Mouse (Mus musculus) limb, embryonic 11.5 days (tissue): ENCODE data around the gene Sec61a1. TPM values are rescaled to one million over a fixed set of nuclear protein-coding genes. Genes with fewer than 3 reads are reported as not detected.

Source experiments
- ATAC-seq: fragments of 200-750 bp; cut with Nextera tagmentation; 2 replicates; pipeline ENCODE4 v1.8.0; 2017; ENCODE audit warnings: low read depth; ENCODE audit not compliant: insufficient number of reproducible peaks, low FRiP score, low TSS enrichment
- DNase-seq: peaks from one replicate; pipeline ENCODE4 v3.0.0-alpha.2; 2015; ENCODE audit warnings: low spot score
- H3K27ac ChIP-seq: fragments of 300-500 bp; sonication (generic); replicated peaks from 2 replicates; pipeline ENCODE4 v1.5.1; 2014; ENCODE audit warnings: low read depth, mild to moderate bottlenecking, low read length
- H3K27me3 ChIP-seq: fragments of 300-500 bp; sonication (generic); 2 replicates; pipeline ENCODE4 v1.6.1; 2014; ENCODE audit warnings: mild to moderate bottlenecking, low read length, mixed read lengths; ENCODE audit not compliant: control insufficient read depth, insufficient read depth
- H3K36me3 ChIP-seq: fragments of 300-500 bp; sonication (generic); 2 replicates; pipeline ENCODE4 v1.6.1; 2014; ENCODE audit warnings: mild to moderate bottlenecking, low read length, moderate library complexity, mixed read lengths; ENCODE audit not compliant: control insufficient read depth, insufficient read depth
- H3K4me1 ChIP-seq: fragments of 300-500 bp; sonication (generic); 2 replicates; pipeline ENCODE4 v1.6.1; 2014; ENCODE audit warnings: low read length, mixed read lengths; ENCODE audit not compliant: control insufficient read depth, insufficient read depth
- H3K4me2 ChIP-seq: fragments of 300-500 bp; sonication (generic); 2 replicates; pipeline ENCODE4 v1.6.1; 2014; ENCODE audit warnings: low read depth, mild to moderate bottlenecking, moderate library complexity; ENCODE audit not compliant: severe bottlenecking
- H3K4me3 ChIP-seq: fragments of 300-500 bp; sonication (generic); 2 replicates; pipeline ENCODE4 v1.5.1; 2014; ENCODE audit warnings: low read depth, low read length
- H3K9ac ChIP-seq: fragments of 300-500 bp; sonication (generic); 2 replicates; pipeline ENCODE4 v1.6.1; 2014; ENCODE audit warnings: mild to moderate bottlenecking, low read length
- H3K9me3 ChIP-seq: fragments of 300-500 bp; sonication (generic); 2 replicates; pipeline ENCODE4 v1.6.1; 2016; ENCODE audit warnings: low read length; ENCODE audit not compliant: control insufficient read depth
- WGBS: fragments of 180-500 bp; shearing (Covaris S2); extraction: QIAGEN DNeasy Blood & Tissue Kit; methylation state at CpG from one replicate; pipeline ENCODE4 v1.1.7; 2014; 5-methylcytosine and 5-hydroxymethylcytosine counted together
- polyA plus RNA-seq: library from polyadenylated mRNA; unstranded; fragments of >200 nt; fragmentation: Nextera tagmentation; extraction: Ambion mirVana; gene quantifications from 2 replicates; pipeline ENCODE4 v1.2.1, GENCODE M21; 2014

Gene Sec61a1
- polyA plus RNA-seq, 1 experiment from 2014 or later: 191 TPM

- H3K9me3 ChIP-seq: no peaks in the 10 kb centered on the region
- no peaks in the 10 kb centered on the region for H3K36me3 ChIP-seq
- no peak overlapping the region for H3K4me2 ChIP-seq
- no peak overlapping the region for H3K27ac ChIP-seq
- ATAC-seq: no peak
- WGBS: 95% methylated on average over 3 of the region's 3 CpGs
- H3K4me1 ChIP-seq: peaks cover 5% of the 10 kb centered on the region; the same call in 1 of the 2 replicates
- no peaks in the 10 kb centered on the region for H3K27me3 ChIP-seq
- no peak for DNase-seq
- H3K9ac ChIP-seq: no peak overlapping the region
- no peak overlapping the region for H3K4me3 ChIP-seq
Observed at GRCm38 (mm10) chr6:88523451-88523850, 4.7 kb upstream of the Sec61a1 start.

DNA sequence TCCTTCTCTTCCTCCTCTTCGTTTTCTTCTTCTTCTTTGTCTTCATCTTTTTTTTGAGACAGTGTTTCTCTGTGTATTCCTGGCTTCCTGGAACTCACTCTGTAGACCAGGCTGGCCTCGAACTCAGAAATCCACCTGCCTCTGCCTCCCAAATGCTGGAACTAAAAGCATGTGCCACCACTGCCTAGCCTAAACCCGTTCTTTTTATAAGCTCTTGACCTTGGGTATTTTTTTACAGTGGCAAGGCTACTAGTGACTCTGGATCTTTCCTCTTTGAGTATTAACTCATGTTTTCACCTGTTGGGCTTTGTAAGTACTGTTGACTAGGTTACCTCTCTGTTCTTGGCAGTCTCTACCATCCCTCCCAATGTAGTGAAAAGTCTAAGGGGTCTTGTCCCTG lies 4.3 kb upstream of the Sec61a1 start:
- H3K27me3 ChIP-seq: no peaks in the 10 kb centered on the region
- DNase-seq (no peak), ATAC-seq (no peak)
- no peak overlapping the region for H3K9ac ChIP-seq
- H3K36me3 ChIP-seq: no peaks in the 10 kb centered on the region
- H3K4me1 ChIP-seq: peaks cover 5% of the 10 kb centered on the region; the same call in 1 of the 2 replicates
- H3K27ac ChIP-seq: no peak overlapping the region
- H3K4me2 ChIP-seq: no peak overlapping the region
- WGBS: 76% methylated on average over 3 of the region's 3 CpGs
- H3K9me3 ChIP-seq: no peaks in the 10 kb centered on the region
- H3K4me3 ChIP-seq: no peak overlapping the region

DNA sequence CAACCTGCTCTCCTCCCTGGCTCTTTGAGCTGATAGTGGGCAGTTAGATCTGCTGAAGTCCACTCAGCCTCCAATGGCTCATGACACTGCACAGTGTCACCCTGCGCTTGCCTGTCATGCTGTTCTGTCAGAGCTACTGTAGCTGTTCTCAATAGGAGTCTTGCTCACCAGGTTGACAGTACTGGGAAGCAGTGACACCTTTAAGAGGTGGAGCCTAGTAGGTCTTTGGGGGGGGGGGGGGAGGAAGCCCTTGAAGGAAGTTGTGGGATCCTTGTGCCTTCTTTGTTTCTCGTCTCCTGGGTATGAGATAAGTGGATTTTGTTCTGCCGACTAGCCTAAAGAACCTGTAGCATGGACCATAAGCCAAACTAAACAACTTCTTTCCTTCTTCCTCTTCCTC lies 3.9 kb upstream of the Sec61a1 start:
- Histone ChIP-seq H3K9me3 (no peaks in the 10 kb centered on the region), H3K4me3 (no peak overlapping the region), H3K4me1 (peaks cover 5% of the 10 kb centered on the region; the same call in 1 of the 2 replicates), H3K4me2 (no peak overlapping the region), H3K36me3 (no peaks in the 10 kb centered on the region), H3K27ac (no peak overlapping the region), H3K27me3 (no peaks in the 10 kb centered on the region), H3K9ac (no peak overlapping the region)
- ATAC-seq (no peak), DNase-seq (no peak)
- WGBS: 72% methylated on average over 3 of the region's 3 CpGs

DNA sequence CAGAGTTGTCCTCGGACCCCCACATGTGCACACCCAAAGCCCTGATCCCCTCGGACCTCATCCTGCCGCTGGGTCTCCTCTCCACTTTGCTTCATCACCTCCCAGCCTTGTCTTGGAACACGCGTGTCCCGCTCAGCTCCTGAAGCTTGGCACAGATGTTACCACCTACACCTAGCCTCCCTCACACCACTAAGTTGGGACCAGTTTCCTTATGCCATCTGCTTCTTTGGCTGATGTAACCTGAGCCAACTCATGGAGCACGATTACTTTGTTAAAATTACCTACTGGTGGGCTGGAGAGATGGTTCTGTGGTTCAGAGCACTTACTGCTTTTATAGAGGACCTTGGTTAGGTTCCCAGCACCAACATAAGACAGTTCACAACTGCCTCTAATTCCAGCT lies 3.1 kb upstream of the Sec61a1 start:
- Histone ChIP-seq H3K9ac (no peak overlapping the region), H3K27me3 (no peaks in the 10 kb centered on the region), H3K36me3 (peaks cover 3% of the 10 kb centered on the region; the same call in 1 of the 2 replicates), H3K9me3 (no peaks in the 10 kb centered on the region), H3K27ac (no peak overlapping the region), H3K4me1 (peaks cover 10% of the 10 kb centered on the region), H3K4me2 (no peak overlapping the region), H3K4me3 (no peak overlapping the region)
- DNase-seq (no peak), ATAC-seq (no peak)
- 85% methylated on average over 7 of the region's 7 CpGs for WGBS

DNA sequence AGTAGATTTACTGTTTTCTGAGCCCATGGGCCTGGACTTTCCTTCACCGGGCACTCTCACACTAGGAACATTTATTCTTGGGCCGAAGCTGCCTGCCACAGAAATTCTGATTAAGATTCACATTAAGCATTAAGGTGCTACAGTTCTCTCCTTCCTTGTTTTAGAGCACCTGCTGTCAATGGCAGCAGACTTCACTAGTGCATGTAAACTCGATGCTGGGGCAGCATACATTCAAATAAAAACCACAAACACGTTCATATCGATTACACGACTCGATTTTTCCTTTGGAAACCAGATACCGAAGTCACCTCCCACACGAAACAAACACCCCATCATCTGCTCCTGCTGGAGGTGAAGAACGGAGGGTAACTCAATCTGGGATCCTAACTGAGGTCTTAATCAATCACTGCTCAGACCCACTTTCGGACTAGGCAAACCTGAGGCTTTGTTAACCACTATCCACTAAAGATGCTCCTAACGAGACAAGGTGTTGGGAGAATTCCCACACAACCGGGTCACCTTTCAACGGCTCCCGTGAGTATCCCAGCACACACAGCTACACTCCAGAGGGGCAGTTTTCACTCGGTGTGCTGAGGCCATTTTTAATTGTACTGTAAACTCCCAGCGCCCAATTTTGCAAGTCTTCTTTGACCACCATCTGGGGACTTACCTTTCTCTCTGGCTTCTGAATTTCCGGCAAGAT lies 853 bp downstream of the Sec61a1 start:
- no peak for DNase-seq
- ATAC-seq: no peak
- H3K27ac ChIP-seq: no peak overlapping the region
- H3K4me1 ChIP-seq: peaks cover 13% of the 10 kb centered on the region
- peak overlapping the region; percentile 92 for H3K9ac ChIP-seq
- no peaks in the 10 kb centered on the region for H3K9me3 ChIP-seq
- peak overlapping the region; percentile 98 for H3K4me3 ChIP-seq
- H3K4me2 ChIP-seq: peak overlapping the region; percentile 89
- peaks cover 9% of the 10 kb centered on the region; the same call in 1 of the 2 replicates for H3K36me3 ChIP-seq
- H3K27me3 ChIP-seq: no peaks in the 10 kb centered on the region
- 16% methylated on average over 18 of the region's 18 CpGs for WGBS

GRCm38 (mm10) chr6:88516667-88517066 lies 2.0 kb downstream of the Sec61a1 start:
- no peak overlapping the region for H3K9ac ChIP-seq
- H3K27me3 ChIP-seq: no peaks in the 10 kb centered on the region
- no peak overlapping the region for H3K4me3 ChIP-seq
- WGBS: 85% methylated on average over 5 of the region's 5 CpGs
- no peak overlapping the region for H3K4me2 ChIP-seq
- ATAC-seq: no peak
- H3K27ac ChIP-seq: no peak overlapping the region
- H3K4me1 ChIP-seq: peaks cover 13% of the 10 kb centered on the region
- no peak for DNase-seq
- peaks cover 17% of the 10 kb centered on the region; the same call in 1 of the 2 replicates for H3K36me3 ChIP-seq
- no peaks in the 10 kb centered on the region for H3K9me3 ChIP-seq

GRCm38 (mm10) chr6:88515971-88516370 lies 2.7 kb downstream of the Sec61a1 start:
- H3K9me3 ChIP-seq: no peaks in the 10 kb centered on the region
- WGBS: 90% methylated on average over 8 of the region's 8 CpGs
- H3K27ac ChIP-seq: no peak overlapping the region

GRCm38 (mm10) chr6:88514546-88514945 lies 4.2 kb downstream of the Sec61a1 start:
- Histone ChIP-seq H3K4me1 (peaks cover 12% of the 10 kb centered on the region), H3K27me3 (no peaks in the 10 kb centered on the region), H3K9ac (no peak overlapping the region), H3K9me3 (no peaks in the 10 kb centered on the region), H3K36me3 (peaks cover 32% of the 10 kb centered on the region), H3K4me2 (no peak overlapping the region), H3K27ac (no peak overlapping the region), H3K4me3 (no peak overlapping the region)
- ATAC-seq (no peak), DNase-seq (no peak)
- WGBS: 89% methylated on average over 4 of the region's 4 CpGs

More at GRCm38 (mm10) chr6:88515971-88516370, 2.7 kb downstream of the Sec61a1 start:
- no peaks in the 10 kb centered on the region for H3K27me3 ChIP-seq
- no peak overlapping the region for H3K9ac ChIP-seq
- peaks cover 13% of the 10 kb centered on the region for H3K4me1 ChIP-seq
- H3K36me3 ChIP-seq: peaks cover 22% of the 10 kb centered on the region; the same call in 1 of the 2 replicates
- H3K4me2 ChIP-seq: no peak overlapping the region
- H3K4me3 ChIP-seq: no peak overlapping the region
- DNase-seq: no peak
- no peak for ATAC-seq
